Mouse (Mus musculus): ENCODE data around the gene Capn9.
A peak's percentile ranks its signal among the peaks of the same experiment; 100 is the strongest.

Capn9 gene

DNA sequence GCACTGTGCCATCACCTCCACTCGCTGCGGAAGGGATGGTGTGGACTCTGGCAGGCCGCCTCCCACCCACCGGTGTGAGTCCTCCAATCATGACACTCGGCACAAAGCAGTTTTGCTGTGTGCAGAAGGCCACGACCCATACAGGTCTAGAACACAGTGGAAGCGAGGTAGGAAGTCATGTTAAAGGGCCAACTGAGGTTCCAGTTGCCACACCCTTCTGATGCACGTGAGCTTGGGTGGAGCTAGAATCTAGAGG is 59.3 kb downstream of the Capn9 start:
- no peak for DNase-seq (ENCODE audit: low read depth, low spot score)

GRCm38 (mm10) chr8:124641599-124641998 is 65.7 kb downstream of the Capn9 start:
- no peak for DNase-seq (ENCODE audit: low read depth, low spot score)

DNA sequence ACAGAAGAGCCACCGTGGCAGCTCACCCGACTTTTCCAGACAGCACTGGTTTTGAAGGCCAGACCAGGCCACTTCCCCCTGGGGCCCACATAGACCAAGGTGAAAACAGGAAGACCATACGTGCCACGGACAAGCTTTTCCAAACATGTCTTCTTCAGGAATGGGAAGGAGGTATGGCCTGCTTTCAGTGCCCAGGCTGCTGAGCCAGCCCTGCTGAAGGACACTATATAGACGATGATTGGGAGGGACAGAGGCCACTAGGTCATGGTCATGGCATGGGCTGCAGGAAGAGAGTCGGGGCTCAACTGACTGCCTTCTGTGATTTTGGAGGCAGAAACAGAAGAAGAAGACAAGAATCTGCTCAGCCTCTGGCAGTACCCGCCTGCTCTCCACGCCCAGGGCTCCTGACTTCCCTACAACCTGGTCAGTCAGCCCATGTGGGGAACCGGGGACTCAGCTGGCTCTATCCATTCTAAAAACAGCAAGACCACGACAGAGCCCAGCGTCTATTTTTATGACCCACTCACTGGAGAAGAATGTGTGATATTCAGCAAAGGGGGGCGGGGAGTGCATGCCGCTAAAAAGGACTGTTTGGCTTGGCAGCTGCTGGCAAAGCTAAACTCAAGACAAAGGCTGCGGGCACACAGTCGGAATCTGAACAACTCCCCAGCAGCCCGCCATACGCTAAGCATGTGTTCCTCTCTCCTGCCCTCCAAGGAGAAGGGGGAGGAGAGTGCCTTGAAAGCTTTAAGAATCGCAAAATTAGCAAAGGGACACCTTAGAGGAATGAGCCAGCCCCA is 67.8 kb downstream of the Capn9 start:
- peak; percentile 55 for DNase-seq (ENCODE audit: low read depth, low spot score)

DNA sequence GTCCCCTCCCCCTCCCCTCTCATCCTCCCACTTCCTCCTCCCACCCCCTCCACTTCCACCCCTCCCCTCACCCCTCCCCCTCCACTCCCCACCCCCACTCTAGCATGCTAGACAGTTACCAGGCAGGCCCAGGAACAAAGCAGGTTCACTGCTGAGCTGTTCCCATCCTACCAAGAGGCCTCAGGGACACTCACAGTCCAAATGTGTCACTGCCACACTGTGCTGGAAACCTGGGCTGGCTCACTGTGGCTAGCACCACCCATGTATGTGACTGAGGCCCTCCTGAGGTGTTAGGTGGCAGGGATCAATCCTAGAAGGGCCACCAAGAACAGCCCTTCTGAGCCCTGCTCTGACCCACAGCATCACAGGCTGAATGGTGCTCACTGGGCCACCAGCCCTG is 72.4 kb downstream of the Capn9 start:
- DNase-seq (ENCODE audit: low read depth, low spot score), result no peak

DNA sequence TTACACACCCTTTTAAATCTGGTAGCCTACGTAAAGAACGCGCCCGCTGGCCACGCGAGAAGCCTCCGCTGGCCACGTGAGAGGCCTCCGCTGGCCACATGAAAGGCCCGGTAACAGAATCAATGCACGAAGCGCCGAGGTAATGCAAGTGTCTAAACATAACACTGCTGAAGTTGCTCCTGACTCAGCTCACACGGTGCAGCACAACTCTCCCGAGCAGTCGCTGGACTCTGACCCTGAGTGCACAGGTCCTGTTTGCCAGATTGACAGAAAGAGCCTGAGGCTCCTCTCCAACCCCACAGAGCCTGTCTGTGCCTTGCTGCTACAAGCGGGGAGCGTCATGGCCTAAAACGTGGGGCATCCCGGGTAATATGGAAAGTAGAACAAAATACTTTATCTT is 75.9 kb downstream of the Capn9 start:
- DNase-seq (ENCODE audit: low read depth, low spot score), result no peak

DNA sequence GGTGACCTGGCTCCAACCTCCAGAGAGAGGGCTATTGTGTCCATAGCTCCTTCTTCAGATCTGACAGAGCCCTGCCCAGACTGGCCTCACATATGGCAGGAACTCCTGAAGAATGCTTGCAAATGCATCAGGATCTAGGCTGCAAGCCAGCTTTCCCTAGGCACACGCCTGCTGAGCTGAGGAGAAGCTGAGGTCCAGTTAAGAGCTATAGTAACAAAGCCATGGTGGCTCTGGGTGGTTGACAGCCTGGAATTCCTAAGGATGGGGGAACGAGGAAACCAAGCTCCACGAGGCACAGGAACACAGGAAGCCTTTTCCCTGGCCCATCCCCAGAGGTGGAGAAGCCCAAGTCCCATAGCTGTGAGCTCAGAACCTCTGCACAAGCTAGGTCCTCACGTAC is 76.6 kb downstream of the Capn9 start:
- DNase-seq (ENCODE audit: low read depth, low spot score), result no peak

- DNase-seq (ENCODE audit: low read depth, low spot score), result no peak
Measured at GRCm38 (mm10) chr8:124653568-124654475, 77.9 kb downstream of the Capn9 start.

DNA sequence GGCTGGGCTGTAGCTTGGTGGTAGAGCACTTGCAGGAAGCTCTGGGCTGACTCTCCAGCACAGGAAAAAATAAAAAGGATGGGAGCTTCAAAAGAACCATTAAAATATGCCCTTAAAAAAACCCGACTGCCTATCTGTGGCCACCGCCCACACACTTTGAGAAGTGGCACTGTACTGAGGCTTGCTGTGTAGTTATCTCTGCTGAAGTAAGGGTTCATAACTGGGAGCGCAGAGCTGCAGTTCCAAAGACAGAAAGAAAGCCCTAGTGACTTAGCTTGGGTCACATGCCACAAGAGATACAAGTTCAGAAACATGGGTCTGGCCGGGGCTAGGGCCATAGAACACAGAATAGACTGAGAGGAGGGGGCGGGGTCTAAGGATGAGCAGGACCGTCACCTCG is 82.0 kb downstream of the Capn9 start:
- DNase-seq (ENCODE audit: low read depth, low spot score), result no peak

GRCm38 (mm10) chr8:124658415-124658814 is 82.5 kb downstream of the Capn9 start:
- no peak for DNase-seq (ENCODE audit: low read depth, low spot score)

- no peak for DNase-seq (ENCODE audit: low read depth, low spot score)
Measured at GRCm38 (mm10) chr8:124661781-124662180, 85.9 kb downstream of the Capn9 start.

DNA sequence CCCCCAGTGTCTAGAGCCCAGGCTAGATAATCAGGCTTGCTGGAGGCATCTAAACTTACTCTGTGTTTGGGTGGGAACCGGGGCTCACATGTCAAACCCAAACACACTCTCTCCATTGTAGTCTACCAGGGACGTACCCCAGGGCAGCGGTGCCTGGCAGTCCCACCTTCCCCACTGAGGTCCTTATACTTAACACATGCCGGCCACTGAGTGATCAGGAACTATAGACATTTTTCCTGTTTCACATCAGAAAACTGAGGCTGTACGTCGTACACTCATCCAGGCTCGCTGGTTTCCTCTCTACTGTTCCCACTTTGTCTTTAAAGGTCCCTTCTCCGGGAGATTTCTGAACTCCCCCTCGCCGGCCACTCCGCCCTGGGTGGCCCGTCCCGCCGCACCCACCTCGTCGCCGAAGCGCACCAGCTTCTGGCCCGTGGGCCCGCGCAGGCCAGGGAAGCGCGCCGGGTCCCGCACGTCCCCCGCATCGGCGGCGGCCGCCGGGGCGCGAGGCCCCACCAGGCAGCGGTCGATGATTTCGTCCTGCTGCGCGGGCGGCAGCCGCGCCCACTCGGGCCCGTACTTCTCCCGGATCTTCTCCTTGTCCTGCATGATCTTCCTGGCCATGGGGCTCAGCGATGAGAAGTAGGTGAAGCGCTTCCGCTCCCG is 86.7 kb downstream of the Capn9 start:
- DNase-seq (ENCODE audit: low read depth, low spot score), result no peak

- peak; percentile 67 for DNase-seq (ENCODE audit: low read depth, low spot score)
Measured at GRCm38 (mm10) chr8:124663112-124663873, 87.4 kb downstream of the Capn9 start, which contains the start of gene 2310022B05Rik. 2310022B05Rik (minus strand) TSS chr8:124663369.

- DNase-seq (ENCODE audit: low read depth, low spot score), result no peak
Measured at GRCm38 (mm10) chr8:124663874-124664230, 87.9 kb downstream of the Capn9 start.

- DNase-seq (ENCODE audit: low read depth, low spot score), result no peak
Measured at GRCm38 (mm10) chr8:124664414-124664813, 88.5 kb downstream of the Capn9 start.
